Mouse (Mus musculus) limb, embryonic 10.5 days (tissue): ENCODE results near the gene Lce3b. TPM values are rescaled to one million over a fixed set of nuclear protein-coding genes. Genes with fewer than 3 reads are reported as not detected.
A peak's percentile ranks its signal among the peaks of the same experiment; 100 is the strongest.

Source experiments
- DNase-seq: peaks from one replicate; pipeline ENCODE4 v3.0.0-alpha.2; 2017; ENCODE audit warnings: low spot score
- H3K27ac ChIP-seq: fragments of 300-500 bp; sonication (generic); 2 replicates; pipeline ENCODE4 v1.5.1; 2016; ENCODE audit warnings: mild to moderate bottlenecking
- H3K27me3 ChIP-seq: fragments of 300-500 bp; sonication (generic); 2 replicates; pipeline ENCODE4 v1.6.1; 2016; ENCODE audit warnings: low read depth, mild to moderate bottlenecking; ENCODE audit not compliant: poor library complexity, severe bottlenecking
- H3K36me3 ChIP-seq: fragments of 300-500 bp; sonication (generic); 2 replicates; pipeline ENCODE4 v1.6.1; 2016; ENCODE audit warnings: mild to moderate bottlenecking, moderate library complexity
- H3K4me1 ChIP-seq: fragments of 300-500 bp; sonication (generic); 2 replicates; pipeline ENCODE4 v1.6.1; 2016
- H3K4me3 ChIP-seq: fragments of 300-500 bp; sonication (generic); 2 replicates; pipeline ENCODE4 v1.5.1; 2016; ENCODE audit warnings: mild to moderate bottlenecking, moderate library complexity
- H3K9me3 ChIP-seq: fragments of 300-500 bp; sonication (generic); replicated peaks from 2 replicates; pipeline ENCODE4 v1.6.1; 2016; ENCODE audit warnings: mild to moderate bottlenecking
- WGBS: fragments of 180-500 bp; shearing (Covaris S2); methylation state at CpG from one replicate; pipeline ENCODE4 v1.1.7; 2016; 5-methylcytosine and 5-hydroxymethylcytosine counted together
- polyA plus RNA-seq: library from polyadenylated mRNA; unstranded; fragments of >200 nt; fragmentation: Nextera tagmentation; extraction: Ambion mirVana; gene quantifications from 2 replicates; pipeline ENCODE4 v1.2.1, GENCODE M21; 2016

Lce3b gene
- polyA plus RNA-seq, result not detected in 2 replicates

GRCm38 (mm10) chr3:92932679-92933078, at the start of gene Lce3b:
Lce3b (plus strand) TSS chr3:92932979.
- no peaks in the 10 kb centered on the region for H3K9me3 ChIP-seq
- no peak within 1 kb of the TSS for H3K4me3 ChIP-seq
- no peaks in the 10 kb centered on the region for H3K27me3 ChIP-seq
- WGBS, result 69% methylated on average over 2 of the region's 2 CpGs
- no peaks in the 10 kb centered on the region for H3K4me1 ChIP-seq
- H3K27ac ChIP-seq, result no peak within 1 kb of the TSS
- DNase-seq, result no peak
- no peaks in the 10 kb centered on the region for H3K36me3 ChIP-seq

- Histone ChIP-seq H3K36me3 (no peaks in the 10 kb centered on the region), H3K9me3 (no peaks in the 10 kb centered on the region), H3K4me1 (no peaks in the 10 kb centered on the region), H3K4me3 (no peak overlapping the region), H3K27me3 (no peaks in the 10 kb centered on the region), H3K27ac (no peak overlapping the region)
- WGBS, result 75% methylated on average over 3 of the region's 3 CpGs
- no peak for DNase-seq
Observed at GRCm38 (mm10) chr3:92894063-92894462, 38.7 kb upstream of the Lce3b start.

- Histone ChIP-seq H3K4me1 (no peaks in the 10 kb centered on the region), H3K27ac (no peak overlapping the region), H3K27me3 (no peaks in the 10 kb centered on the region), H3K36me3 (no peaks in the 10 kb centered on the region), H3K9me3 (no peaks in the 10 kb centered on the region), H3K4me3 (no peak overlapping the region)
- no peak for DNase-seq
- WGBS, result 64% methylated on average over 1 of the region's 1 CpGs
Observed at GRCm38 (mm10) chr3:92894489-92894888, 38.3 kb upstream of the Lce3b start.

GRCm38 (mm10) chr3:92902992-92903391, 29.8 kb upstream of the Lce3b start:
- no peaks in the 10 kb centered on the region for H3K9me3 ChIP-seq
- no peaks in the 10 kb centered on the region for H3K27me3 ChIP-seq
- H3K4me3 ChIP-seq, result no peak overlapping the region
- 26% methylated on average over 3 of the region's 3 CpGs for WGBS
- DNase-seq, result peak; percentile 52
- no peaks in the 10 kb centered on the region for H3K4me1 ChIP-seq
- no peak overlapping the region for H3K27ac ChIP-seq
- no peaks in the 10 kb centered on the region for H3K36me3 ChIP-seq

- H3K36me3 ChIP-seq, result no peaks in the 10 kb centered on the region
- DNase-seq, result no peak
- H3K27ac ChIP-seq, result no peak overlapping the region
- H3K4me1 ChIP-seq, result no peaks in the 10 kb centered on the region
- WGBS, result 41% methylated on average over 4 of the region's 4 CpGs
- no peak overlapping the region for H3K4me3 ChIP-seq
- no peaks in the 10 kb centered on the region for H3K9me3 ChIP-seq
- H3K27me3 ChIP-seq, result no peaks in the 10 kb centered on the region
Observed at GRCm38 (mm10) chr3:92903640-92904039, 29.1 kb upstream of the Lce3b start.

- Histone ChIP-seq H3K36me3 (no peaks in the 10 kb centered on the region), H3K27ac (no peak overlapping the region), H3K9me3 (no peaks in the 10 kb centered on the region), H3K27me3 (no peaks in the 10 kb centered on the region), H3K4me1 (no peaks in the 10 kb centered on the region), H3K4me3 (no peak overlapping the region)
- no peak for DNase-seq
- 54% methylated on average over 3 of the region's 3 CpGs for WGBS
Observed at GRCm38 (mm10) chr3:92905182-92905581, 27.6 kb upstream of the Lce3b start.

GRCm38 (mm10) chr3:92907571-92907970, 25.2 kb upstream of the Lce3b start:
- Histone ChIP-seq H3K4me1 (no peaks in the 10 kb centered on the region), H3K4me3 (no peak overlapping the region), H3K27me3 (no peaks in the 10 kb centered on the region), H3K36me3 (no peaks in the 10 kb centered on the region), H3K27ac (no peak overlapping the region), H3K9me3 (no peaks in the 10 kb centered on the region)
- no peak for DNase-seq
- WGBS, result 30% methylated on average over 4 of the region's 4 CpGs

GRCm38 (mm10) chr3:92920364-92920763, 12.4 kb upstream of the Lce3b start:
- 62% methylated on average over 4 of the region's 4 CpGs for WGBS
- DNase-seq, result no peak

GRCm38 (mm10) chr3:92926130-92926529, 6.6 kb upstream of the Lce3b start, which contains the start of gene Lce3a:
Lce3a (minus strand) TSS chr3:92926230.
- H3K4me3 ChIP-seq, result no peak within 1 kb of the TSS
- H3K4me1 ChIP-seq, result no peaks in the 10 kb centered on the region
- H3K9me3 ChIP-seq, result no peaks in the 10 kb centered on the region
- no peaks in the 10 kb centered on the region for H3K27me3 ChIP-seq
- H3K36me3 ChIP-seq, result no peaks in the 10 kb centered on the region
- H3K27ac ChIP-seq, result no peak within 1 kb of the TSS
- 81% methylated on average over 2 of the region's 2 CpGs for WGBS
- DNase-seq, result no peak

More at GRCm38 (mm10) chr3:92920364-92920763, 12.4 kb upstream of the Lce3b start:
- Histone ChIP-seq H3K4me3 (no peak overlapping the region), H3K4me1 (no peaks in the 10 kb centered on the region), H3K27ac (no peak overlapping the region), H3K27me3 (no peaks in the 10 kb centered on the region), H3K36me3 (no peaks in the 10 kb centered on the region), H3K9me3 (no peaks in the 10 kb centered on the region)

GRCm38 (mm10) chr3:92944186-92944585, 11.4 kb downstream of the Lce3b start, which contains the start of gene Lce3c:
Lce3c (plus strand) TSS chr3:92944486.
- no peaks in the 10 kb centered on the region for H3K27me3 ChIP-seq
- no peak within 1 kb of the TSS for H3K4me3 ChIP-seq
- H3K9me3 ChIP-seq, result no peaks in the 10 kb centered on the region
- H3K27ac ChIP-seq, result no peak within 1 kb of the TSS
- H3K36me3 ChIP-seq, result no peaks in the 10 kb centered on the region
- no peaks in the 10 kb centered on the region for H3K4me1 ChIP-seq
- WGBS, result 79% methylated on average over 1 of the region's 1 CpGs
- DNase-seq, result no peak

GRCm38 (mm10) chr3:92957090-92957489, 24.3 kb downstream of the Lce3b start, which contains the start of gene Lce3d:
Lce3d (plus strand) TSS chr3:92957390.
- H3K9me3 ChIP-seq, result no peaks in the 10 kb centered on the region
- no peak for DNase-seq
- no peak within 1 kb of the TSS for H3K27ac ChIP-seq
- no peaks in the 10 kb centered on the region for H3K36me3 ChIP-seq
- no peak within 1 kb of the TSS for H3K4me3 ChIP-seq
- H3K27me3 ChIP-seq, result no peaks in the 10 kb centered on the region
- no peaks in the 10 kb centered on the region for H3K4me1 ChIP-seq
- WGBS, result 84% methylated on average over 1 of the region's 1 CpGs

- no peak for DNase-seq
- no peak within 1 kb of the TSS for H3K4me3 ChIP-seq
- H3K36me3 ChIP-seq, result no peaks in the 10 kb centered on the region
- no peaks in the 10 kb centered on the region for H3K4me1 ChIP-seq
- H3K27ac ChIP-seq, result no peak within 1 kb of the TSS
- H3K27me3 ChIP-seq, result no peaks in the 10 kb centered on the region
- WGBS, result 92% methylated on average over 2 of the region's 2 CpGs
- H3K9me3 ChIP-seq, result no peaks in the 10 kb centered on the region
Observed at GRCm38 (mm10) chr3:92966761-92967160, 34.0 kb downstream of the Lce3b start, which contains the start of gene Lce3e. Lce3e (plus strand) TSS chr3:92967061.

GRCm38 (mm10) chr3:92978484-92978883, 45.7 kb downstream of the Lce3b start:
- H3K27ac ChIP-seq, result no peak overlapping the region
- no peak for DNase-seq
- no peaks in the 10 kb centered on the region for H3K27me3 ChIP-seq
- H3K36me3 ChIP-seq, result no peaks in the 10 kb centered on the region
- H3K4me3 ChIP-seq, result no peak overlapping the region
- H3K4me1 ChIP-seq, result no peaks in the 10 kb centered on the region
- H3K9me3 ChIP-seq, result no peaks in the 10 kb centered on the region
- WGBS, result 78% methylated on average over 2 of the region's 2 CpGs
